Mouse (Mus musculus) frontal cortex, postnatal 10 days (tissue): ENCODE measurements around the gene Bmi1.

Source experiments
- DNase-seq, 2 experiments: peaks; one replicate each; pipeline ENCODE4 v3.0.0; 2022; ENCODE audit warnings: low spot score in 2 of 2, mixed read lengths in 1 of 2

Gene Bmi1

GRCm38 (mm10) chr2:18722208-18722830 lies 45.5 kb downstream of the Bmi1 start:
- DNase-seq: no peak

GRCm38 (mm10) chr2:18724462-18724861 lies 47.6 kb downstream of the Bmi1 start:
- no peak for DNase-seq

DNA sequence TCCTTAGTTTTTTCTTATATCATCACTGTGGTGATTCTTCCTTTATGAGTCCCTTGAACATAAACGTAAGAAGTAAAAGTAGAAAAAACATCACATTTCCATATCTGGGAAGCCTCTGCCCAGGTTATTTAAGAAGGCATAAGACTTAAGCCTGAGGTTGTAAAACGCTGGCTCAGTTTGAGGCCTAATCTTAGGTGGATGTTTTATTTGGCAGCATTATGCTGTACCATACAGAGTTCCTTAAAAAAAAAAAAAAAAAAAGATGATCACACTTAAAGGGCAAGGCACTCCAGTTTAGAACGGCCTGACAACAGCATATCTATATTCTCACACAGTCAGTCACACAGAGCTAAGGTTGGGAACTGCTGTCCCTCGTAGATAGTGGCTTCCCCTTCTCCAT lies 49.1 kb downstream of the Bmi1 start:
- DNase-seq: no peak

DNA sequence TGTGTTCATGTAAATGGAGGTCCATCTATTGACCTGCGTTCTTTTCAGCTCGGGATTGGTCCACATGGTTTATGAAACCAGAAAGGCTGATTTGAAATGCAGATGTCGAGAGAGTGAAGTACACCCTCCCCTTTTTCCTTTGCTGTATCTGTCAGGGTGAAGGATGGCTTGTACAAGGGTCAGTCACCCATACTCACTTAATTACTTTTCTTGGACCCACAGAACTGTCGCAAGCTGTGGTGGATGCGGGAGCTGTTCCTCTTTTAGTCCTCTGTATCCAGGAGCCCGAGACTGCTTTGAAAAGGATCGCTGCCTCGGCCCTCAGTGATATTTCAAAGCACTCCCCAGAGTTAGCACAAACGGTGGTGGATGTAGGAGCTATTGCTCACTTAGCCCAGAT lies 54.9 kb downstream of the Bmi1 start:
- DNase-seq: no peak

- no peak for DNase-seq
These were observed 57.7 kb downstream of the Bmi1 start for GRCm38 (mm10) chr2:18734394-18735127.
